Mouse (Mus musculus) adrenal gland (tissue): ENCODE results near the gene Siva1.

Experiments used
- intact Hi-C: fragments of 180-260 bp; cut with DNase I; formaldehyde crosslinking; loops from one replicate; pipeline ENCODE4 v1.15.1; 2025
- microRNA-seq, 2 experiments: library from miRNA; unstranded; fragments of <30 nt; microRNA quantifications; one replicate each; pipeline ENCODE4; 2019

Siva1 gene

DNA sequence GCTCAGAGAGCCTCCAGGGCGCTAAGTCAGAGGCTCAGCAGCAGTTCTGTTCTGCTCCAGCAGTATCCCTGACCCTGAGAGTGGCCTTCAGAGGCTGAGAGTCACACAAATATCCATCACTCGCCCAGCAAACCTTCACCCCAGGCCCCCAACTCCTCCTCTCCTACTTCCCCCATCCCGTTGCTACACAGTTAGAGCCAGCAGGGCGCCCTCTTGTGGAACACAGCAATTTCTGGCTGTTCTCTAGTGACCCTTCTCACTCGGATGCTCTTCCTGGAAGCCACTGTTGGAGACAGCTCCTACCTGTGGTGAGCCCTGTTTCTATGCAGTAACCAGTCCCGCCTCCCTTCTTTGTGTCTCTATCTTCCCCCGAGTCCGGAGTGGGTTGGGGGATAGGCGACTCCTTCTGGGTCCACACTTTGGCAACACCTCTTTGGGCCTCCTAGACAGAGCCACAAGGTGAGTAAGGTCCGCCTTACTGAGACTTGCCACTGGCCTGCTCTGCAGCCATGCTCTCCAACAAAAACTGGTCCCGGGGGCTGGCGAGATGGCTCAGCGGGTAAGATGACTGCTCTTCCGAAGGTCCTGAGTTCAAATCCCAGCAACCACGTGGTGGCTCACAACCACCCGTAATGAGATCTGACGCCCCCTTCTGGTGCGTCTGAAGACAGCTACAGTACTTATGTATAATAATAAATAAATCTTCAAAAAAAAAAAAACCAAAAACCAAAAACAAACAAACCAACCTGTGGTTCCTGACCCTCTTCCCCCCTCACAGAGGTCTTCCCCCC is 31.0 kb downstream of the Siva1 start:
- intact Hi-C loops = no loop called here

DNA sequence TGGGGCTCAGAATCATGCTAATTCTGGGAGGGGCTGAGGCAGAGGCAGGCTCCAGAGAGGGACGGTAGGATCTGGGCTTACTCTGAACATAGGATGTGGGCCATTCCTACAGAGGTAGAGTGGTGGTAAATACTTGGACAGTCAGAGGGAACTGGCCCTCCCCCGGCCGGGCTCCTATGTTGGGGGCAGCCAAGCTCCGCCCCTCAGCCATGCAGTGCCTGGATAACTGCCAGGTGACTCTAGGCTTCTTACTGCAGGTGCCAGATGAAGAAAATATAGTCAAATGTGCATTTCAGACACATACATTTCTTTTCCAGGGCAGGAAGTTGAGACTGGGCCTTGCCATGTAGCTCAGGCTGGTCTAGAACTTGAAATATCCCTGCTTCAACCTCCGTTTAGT is 32.6 kb downstream of the Siva1 start:
- intact Hi-C loops = no loop called here

DNA sequence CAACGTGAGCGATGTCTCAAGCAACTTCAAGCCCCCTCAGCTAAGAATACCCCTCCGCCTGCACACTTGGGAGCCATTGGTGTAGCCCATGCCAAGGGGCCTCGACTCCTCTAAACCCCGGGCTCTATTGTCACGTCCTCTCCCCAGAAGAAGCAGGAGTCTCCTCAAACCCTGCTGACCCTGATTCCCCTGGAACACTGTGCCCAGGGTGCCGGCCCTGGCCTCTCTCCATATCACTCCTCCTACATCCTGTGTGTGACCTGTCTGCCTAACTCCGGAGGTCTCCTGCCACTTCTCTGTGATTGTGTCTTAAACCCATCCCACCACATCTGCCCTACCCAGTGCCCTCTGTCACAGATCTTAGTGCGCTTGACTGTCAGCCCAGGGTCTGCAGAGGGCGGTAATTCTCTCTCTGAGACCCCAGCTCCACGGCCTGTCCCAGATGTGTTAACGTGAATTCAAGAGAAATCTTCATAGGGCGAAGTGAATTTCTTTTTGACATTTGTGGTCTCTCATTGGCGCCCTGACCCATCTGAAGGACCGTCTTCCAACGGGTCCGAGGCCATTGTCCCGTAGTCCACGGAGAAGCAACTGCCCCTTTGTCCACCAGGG is 33.6 kb downstream of the Siva1 start:
- intact Hi-C loops = no loop called here

DNA sequence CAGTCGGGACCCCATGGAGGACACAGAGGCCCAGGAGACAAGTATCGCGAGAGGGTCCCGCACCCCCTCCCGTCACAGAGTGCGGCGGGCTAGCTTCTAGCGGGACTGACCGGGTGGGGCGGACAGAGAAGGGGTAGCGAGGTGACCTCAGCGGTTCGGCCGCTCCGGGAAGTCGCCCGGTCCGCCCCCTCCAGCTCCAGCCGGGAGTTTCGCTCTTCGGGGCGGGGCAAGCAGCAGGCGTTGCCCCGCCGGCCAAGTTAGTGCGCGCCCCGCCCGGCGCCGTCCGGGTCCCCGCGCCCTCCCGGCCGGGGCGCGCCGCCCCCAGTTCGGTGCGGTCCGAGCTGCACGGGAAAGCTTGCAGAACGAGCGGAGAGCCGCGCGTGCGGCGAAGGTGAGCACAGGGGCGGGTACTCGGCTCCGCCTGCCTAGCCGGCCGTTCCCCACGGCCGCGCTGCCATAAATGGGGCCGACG is 34.1 kb downstream of the Siva1 start, which contains the start of gene Zbtb42:
Zbtb42 (plus strand) TSS at position 274 of the 472 bp plus-strand sequence.
- intact Hi-C loops = no loop called here

DNA sequence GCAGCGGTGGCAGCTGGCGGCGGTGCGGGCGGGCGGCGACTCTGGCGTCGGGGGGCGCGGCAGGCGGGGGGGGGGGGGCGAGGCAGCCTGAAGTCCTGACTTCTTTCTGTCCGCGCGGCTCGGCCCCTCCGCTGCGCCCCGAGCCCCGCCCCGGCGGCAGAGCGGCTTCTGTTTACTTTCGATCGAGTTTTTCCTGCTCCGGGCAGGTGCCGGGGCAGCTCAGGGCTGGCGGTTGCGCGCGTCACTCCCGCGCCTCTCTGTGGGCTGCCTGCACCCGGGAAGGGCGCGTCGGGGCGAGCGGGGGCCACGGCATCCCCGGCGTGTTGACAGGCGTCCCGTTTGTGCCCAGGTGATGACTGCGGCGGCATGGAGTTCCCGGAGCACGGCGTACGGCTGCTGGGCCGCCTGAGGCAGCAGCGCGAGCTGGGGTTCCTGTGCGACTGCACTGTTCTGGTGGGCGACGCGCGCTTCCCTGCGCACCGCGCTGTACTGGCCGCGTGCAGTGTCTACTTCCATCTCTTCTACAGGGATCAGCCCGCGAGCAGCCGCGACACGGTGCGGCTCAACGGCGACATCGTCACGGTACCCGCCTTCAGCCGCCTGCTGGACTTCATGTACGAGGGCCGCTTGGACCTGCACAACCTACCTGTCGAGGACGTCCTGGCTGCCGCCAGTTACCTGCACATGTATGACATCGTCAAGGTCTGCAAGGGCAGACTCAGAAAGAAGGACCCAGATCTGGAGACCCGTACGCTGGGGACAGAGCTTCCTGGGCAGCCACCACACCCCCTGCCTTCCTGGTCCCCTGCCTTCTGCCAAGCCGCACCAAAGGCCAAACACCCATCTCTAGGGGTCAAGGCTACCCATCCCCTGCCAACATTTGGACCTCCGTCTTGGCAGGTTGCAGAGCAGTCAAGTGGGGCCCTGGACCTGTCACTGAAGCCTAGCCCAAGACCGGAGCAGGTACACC is 34.8 kb downstream of the Siva1 start:
- intact Hi-C loops = no loop called here

DNA sequence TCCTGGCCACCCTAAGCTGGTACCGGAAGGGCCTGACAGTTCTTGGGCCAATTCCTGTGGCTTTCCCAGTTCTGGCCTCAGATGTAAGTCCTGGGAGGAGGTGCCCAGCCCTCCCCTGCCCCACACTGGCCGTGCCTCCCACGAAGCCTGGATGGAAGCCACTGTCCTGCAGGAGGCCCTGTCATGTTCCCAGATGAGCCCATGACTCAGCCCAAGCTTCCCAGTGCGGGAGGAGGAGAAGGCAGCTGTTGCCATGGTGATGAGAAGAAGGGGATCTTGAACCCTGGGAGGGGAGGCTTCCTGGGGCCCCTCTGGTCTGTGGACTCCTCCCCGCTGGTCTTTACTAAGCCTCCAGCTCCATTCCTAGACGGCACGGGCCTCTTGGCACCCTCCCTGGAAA is 38.9 kb downstream of the Siva1 start:
- intact Hi-C loops = no loop called here

DNA sequence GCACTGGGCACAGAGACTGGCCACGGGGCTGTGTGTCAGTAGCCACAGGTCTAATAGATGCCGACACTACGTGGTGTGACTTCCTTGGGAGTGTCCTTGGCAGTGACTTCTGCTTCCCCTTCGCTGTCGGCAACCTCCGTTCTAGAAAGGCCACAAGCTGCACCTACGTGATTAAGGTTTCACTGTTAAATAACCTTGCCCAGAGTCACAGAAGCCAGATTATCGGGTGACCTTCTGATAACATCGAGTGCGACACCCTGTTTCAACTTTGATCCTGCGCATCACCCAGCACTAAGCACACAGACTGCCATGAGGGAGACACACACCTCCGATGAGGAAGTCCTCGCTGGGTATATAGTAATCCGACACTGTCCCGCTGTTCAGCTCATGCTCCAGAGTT is 44.0 kb downstream of the Siva1 start:
- intact Hi-C loops = no loop called here

DNA sequence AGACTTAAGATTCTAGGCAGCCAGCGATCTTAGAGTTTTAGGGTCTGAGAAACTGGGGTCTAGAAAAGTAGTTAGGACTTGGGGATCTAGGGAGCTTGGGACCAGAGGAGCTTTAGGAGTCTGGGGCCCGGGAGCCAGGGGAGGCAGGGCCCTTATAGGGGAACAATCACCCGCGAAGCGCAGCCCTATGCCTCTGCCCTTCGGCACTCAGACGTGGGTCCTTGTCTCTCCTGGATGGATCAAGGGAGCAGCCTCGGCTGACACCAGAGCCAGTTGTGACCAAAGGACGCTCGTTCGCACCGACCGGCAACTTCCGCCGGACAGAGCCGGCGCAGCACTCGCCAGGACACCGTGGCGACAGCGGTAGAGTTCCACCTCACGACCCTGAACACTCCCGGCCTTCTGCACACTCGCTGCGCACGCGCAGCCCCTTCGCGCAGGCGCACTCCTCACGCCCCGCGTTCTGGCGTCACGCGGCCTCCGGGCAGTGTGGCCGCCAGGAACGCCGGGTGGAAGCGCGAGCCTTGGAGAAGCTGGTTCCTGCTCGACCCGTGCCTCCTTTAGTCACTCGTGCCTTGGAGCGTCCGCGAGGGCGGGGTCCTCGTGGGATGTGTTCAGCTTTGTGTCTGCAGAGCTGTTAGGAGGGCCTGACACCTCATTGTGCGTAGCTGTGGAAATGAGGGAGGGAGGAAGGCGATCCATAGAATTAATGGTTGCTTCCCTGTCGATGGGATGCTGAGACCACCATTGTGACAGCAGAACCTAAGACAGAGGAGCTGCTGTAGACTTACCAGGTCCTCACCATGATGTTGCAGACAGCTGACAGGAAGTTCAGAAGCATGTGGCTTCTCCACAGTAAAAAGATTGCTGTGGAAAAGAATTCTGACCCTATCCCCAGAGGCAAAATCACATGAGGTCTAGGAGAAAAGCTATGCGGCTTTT is 49.0 kb downstream of the Siva1 start:
- intact Hi-C loops = no loop called here

DNA sequence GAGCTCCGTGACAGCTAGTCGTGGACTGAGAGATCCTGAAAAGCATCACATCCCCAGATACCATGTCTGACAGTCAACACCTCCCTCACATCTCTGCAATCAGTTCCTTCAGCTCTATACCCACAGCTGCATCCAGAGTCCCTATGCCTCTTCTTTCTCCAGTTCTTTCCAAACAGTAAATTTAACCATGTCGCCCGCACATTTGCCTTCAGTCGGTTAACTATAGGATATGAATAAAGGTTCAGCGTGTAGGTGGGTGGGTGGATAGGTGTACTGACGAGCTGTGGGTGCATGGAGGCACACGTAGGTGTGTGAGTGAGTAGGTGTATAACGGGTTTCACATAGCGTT is 49.6 kb downstream of the Siva1 start:
- intact Hi-C loops = no loop called here

DNA sequence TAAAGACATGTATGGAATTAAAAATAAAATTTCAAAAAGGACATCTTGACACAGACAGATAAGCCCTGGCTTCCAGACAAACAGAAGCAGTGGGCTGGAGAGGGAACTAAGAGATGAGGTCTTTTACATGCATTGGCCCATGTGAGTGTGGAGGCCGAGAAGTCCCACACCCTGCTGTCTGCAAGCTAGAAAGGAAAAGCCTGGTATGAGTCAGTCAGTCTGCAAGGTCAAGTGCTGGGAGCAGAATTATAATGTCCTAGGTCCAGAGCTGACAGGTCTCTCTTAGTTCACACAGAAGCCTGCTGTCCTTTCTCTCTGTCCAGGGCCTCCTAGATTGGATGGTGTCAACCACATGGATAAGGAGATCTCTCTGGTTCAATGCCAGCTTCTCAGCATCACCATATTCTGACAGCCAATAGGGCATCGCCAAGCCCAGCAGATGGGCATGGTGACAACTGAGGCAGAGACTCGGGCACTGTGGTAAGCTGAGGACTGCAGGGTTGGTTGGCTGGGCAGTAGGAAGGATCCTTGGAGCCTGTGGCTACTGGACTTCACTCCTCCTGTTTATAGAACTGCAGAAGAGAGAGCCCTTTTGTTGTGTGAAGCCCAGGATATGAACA is 52.4 kb downstream of the Siva1 start:
- intact Hi-C loops = no loop called here

Small RNA genes within 50 kb of the gene (microRNA-seq; reads per million reads assigned to microRNA genes)
- gene Mir6939 = 0.46 to 1.9 reads per million in 2 experiments
